Mouse (Mus musculus): ENCODE measurements around the gene Fgfr2.

DNA sequence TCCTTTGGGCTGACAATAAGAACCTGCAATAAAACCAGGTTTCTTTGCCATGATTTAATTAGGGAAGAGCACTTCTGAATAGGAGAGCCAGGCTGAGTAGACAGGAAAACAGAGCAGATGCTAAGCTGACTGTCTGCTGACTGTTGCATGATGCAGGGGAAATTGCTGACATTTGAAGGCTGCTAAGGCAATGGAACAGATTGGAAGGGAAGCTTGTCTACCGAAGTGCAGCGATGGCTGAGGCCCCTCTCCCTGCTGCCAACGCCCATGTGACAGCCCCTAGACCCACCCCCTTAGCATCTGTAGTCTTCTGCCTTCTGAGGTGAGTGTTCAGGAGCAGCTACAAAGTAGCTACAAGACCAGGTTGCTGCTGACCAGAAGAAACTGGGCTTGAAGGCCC lies 2397.0 kb downstream of the Fgfr2 start:
- TF ChIP-seq CTCF (IDR thresholded peaks at IDR 0.05) (no peak), EP300 (IDR thresholded peaks at IDR 0.05) (no peak)
